Mouse (Mus musculus): Measurements from ENCODE around the gene Cdh4.
A peak's percentile ranks its signal among the peaks of the same experiment; 100 is the strongest.

The Cdh4 gene

DNA sequence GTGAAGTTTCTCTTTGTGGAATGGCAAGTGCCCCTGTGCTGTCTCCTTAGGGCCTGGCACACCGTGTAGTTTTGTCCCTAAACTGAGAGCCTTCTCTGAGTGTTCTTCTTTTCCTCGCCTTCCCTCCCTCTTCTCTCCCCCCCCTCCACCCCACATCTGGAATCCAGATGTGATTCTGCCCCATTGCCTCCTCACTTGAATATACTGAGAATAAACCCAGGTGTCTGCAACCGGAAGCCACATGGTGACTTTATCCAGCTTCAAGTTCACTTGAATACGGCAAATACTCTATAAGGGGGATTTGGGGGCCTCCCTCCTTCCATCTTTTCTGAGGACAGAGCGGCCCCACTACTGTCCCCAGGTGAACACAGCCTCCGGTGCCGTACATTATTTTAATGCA is 395.8 kb downstream of the Cdh4 start:
- no peak for DNase-seq (ENCODE audit: inconsistent age in 2 of 2, low spot score in 1 of 2)

DNA sequence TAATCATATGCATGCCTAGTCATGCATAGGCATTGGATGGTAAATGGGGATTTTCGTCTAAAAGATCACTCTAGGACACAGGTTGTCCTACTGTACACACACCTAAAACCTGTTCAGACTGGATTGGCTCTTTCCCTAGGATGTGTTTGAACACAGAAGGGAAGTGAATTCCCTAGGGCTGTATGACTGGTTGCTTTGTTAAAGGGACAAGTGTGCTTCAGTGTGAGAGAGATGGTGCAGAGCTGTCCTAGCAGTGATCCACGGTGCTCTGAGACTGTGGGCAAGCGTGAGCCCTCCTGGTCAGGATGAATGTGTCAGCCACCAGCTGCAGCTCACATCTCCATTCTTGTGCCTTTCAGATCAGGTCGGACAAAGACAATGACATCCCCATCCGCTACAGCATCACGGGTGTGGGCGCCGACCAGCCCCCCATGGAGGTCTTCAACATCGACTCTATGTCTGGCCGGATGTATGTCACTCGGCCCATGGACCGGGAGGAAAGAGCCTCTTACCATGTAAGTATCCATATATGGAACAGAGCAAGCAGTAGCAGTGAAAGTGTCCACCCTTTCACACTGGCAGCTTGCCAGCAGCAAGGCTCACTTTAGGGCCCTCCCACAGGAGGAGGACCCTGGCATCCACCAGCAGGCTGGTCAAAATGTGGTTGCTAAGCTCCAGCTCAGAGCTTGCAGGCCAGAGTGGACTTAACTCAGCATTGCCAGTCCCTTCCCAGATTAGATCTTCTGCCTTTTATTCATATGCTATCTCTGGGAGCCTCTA is 400.6 kb downstream of the Cdh4 start:
- DNase-seq (ENCODE audit: inconsistent age in 2 of 2, low spot score in 1 of 2): peak in 1 of 2 experiments; percentile 14

DNA sequence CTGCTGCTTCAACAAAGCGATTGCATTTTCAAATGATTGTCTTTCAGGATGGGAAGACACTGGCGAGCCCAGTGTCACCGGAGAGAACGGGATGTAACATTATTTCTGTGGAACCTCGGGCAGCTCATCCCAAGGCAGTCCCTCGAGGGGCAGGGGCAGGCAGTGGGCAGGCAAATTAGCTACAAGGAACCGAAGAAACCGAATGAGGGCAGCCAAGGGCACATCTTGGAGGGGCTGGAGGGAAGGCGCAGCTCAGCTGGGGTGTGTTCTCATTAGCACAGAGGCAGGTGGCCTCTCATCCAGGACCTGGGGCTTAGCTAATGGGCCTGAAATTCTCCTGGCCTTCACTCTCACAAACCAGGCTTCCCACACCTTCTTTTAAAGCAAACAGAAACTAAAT is 407.5 kb downstream of the Cdh4 start:
- DNase-seq (ENCODE audit: inconsistent age in 2 of 2, low spot score in 1 of 2): no peak

DNA sequence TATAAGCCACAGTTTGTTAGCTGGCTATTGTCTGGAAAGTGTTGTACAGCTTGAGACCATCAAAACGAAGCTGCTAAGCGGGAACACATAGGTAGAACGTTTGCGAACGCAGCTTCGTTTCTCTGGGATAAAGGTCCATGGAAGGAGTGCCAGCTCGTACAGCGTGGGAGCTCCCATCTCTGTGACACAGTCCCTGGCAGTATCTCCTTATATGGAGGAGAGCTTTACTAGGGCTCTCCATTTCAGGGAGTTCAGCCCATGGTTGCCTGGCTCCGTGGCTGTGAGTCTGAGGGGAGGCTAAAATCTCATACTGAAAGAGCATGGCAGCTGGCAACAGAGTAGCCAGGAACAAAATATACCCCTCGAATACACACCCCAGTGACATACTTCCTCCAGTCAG is 409.9 kb downstream of the Cdh4 start:
- no peak for DNase-seq (ENCODE audit: inconsistent age in 2 of 2, low spot score in 1 of 2)

DNA sequence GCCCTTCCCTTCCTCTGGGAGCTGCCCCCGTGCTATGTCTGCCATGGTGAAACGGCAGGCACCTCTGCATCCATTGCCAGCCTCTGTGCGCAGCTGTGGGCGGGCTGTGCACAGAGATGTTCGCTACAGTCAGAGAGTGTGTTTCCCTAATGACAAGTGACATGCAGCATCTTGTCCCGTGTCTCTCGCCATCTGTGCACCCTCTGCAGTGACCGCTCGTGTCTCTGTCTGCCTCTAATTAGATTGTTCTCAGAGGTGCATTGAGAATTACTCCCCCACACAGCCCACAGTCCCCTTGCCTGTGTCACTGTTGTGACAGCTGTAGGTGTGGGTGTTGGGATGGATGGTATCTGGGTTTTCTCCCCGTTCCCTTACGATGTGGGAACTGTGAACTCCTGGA is 410.6 kb downstream of the Cdh4 start:
- peak in 1 of 2 experiments; percentile 43 for DNase-seq (ENCODE audit: inconsistent age in 2 of 2, low spot score in 1 of 2)

DNA sequence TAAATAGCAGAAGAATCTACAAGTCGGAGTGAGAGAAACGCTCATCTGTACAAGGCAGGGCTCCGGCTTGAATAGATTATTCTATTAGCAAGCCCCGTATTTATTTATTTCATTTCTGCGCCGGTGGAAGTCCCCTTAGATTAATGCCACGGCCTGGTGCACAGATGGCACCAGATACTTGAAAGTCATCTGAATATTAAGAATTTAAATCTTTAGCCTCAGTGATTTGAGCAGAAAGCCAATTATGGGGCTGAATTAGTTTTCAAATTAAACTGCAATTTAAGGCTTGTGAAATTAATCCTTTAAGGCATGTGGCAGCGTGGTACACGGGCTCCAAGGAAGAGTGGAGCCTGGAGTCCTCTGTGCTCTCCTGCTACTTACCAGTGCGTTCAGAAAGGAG is 411.7 kb downstream of the Cdh4 start:
- no peak for DNase-seq (ENCODE audit: inconsistent age in 2 of 2, low spot score in 1 of 2)

DNA sequence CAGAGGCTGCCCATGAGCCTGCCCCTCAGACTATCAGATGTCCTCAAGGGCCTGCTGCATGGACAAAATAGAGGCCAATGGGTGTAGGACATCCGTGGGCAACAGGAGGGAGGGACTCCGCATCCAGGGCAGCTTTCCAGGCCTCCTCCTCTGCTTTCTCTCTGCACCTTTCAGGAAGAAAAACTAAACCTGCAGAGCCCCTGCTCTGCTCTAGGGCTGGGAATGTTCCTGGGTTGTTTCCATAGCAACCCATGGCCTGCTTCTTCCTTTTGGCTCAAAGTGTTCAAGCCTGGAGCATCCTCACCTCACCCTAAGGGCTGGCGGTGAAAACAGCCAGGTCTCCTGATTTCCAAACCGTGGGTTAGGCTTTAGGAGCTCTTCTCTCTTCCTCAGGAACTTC is 414.9 kb downstream of the Cdh4 start:
- no peak for DNase-seq (ENCODE audit: inconsistent age in 2 of 2, low spot score in 1 of 2)

DNA sequence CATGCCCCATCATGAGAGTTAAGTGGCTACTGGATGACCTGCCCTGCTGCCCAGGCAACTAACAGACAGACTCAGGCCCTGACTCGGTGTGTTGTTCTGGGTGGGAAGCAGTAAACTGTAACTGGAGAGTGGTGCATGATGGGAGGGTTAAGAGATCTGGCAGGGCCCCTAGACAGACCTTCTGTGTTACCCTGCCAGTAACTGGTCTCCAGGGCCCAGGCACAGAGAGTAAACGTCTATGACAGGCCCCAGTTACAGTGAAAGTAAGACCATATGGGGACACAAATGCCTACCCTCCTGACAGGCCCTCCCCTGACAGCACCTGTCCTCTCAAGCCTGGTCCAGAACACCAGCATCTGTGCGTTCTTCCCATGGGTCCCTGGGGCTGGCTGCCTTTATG is 420.4 kb downstream of the Cdh4 start:
- DNase-seq (ENCODE audit: inconsistent age in 2 of 2, low spot score in 1 of 2): no peak

DNA sequence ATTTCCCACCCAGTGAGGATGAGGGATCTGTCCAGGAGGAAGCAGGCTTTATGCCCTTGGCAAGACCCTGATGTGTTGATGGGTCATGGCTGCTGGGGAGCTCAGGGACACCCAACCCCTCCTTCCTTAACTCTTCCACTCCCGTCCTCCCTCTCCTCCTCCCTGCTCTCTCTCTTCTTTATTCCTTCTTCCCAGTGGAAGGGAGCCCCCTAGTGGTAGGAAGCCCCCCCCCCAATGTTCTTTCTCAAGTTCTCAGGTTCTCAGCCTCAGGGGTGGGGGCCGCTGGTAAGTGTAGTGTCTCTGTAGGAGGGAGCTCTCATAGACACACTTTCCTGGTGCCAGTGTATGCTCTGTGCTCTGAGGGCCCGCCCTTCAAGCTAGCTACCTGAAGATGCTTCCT is 421.0 kb downstream of the Cdh4 start:
- no peak for DNase-seq (ENCODE audit: inconsistent age in 2 of 2, low spot score in 1 of 2)

DNA sequence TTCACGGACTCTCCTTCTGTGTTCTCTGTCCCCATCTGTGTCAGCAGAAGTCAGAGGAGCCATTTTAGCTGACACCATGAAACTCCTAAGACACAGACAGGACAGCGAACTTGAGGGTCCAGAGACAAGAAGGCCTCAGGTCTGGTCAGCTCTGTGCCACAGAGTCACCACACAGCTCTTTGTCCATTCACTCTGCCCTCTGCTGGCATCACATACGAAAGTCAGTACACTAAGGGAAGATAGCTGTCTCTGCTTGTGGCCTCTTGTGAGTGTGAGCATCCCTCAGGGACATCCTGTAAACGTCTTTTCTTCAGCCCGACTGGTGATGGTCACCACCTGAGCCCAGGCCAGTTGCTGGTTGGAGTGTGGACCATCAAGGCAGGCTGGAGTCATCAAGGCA is 422.9 kb downstream of the Cdh4 start:
- DNase-seq (ENCODE audit: inconsistent age in 2 of 2, low spot score in 1 of 2): no peak

DNA sequence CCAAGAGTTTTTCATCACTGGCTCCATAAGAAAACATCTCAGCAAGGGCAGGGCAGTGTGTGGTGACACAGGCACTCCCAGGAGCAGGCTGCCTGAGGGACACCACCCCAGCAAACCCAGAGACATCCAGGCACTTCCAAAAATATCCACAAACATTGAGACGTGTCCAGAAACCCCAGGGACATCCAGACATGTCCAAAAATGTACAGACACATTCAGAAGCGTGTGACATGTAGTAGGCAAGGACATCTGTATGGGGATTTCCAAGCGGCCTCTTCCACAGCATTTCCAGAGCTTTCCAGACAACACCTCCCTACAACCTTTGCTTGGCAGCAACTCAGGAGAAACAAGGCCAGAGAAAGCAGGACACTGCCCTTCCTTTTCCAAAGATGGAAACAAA is 425.4 kb downstream of the Cdh4 start:
- no peak for DNase-seq (ENCODE audit: inconsistent age in 2 of 2, low spot score in 1 of 2)

DNA sequence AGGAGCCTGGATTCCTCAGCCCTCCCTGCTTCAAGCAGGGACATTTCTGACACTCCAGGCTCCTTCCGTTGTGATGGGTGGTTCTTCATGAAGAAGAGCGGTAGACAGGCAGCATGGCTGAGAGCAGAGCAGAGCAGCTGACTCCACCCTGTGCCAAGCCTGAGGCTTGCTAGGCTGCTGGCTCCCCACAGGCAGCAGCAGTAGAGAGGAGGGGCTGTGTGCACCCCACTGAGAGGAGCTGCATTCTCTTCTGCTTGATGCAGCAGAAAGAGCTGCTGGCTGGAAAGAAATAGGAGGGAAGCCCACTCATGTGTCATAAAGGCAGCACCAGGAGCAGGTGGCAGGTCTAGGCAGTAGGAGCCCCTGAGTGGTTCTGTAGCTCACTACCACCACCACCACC is 427.6 kb downstream of the Cdh4 start:
- DNase-seq (ENCODE audit: inconsistent age in 2 of 2, low spot score in 1 of 2): no peak

DNA sequence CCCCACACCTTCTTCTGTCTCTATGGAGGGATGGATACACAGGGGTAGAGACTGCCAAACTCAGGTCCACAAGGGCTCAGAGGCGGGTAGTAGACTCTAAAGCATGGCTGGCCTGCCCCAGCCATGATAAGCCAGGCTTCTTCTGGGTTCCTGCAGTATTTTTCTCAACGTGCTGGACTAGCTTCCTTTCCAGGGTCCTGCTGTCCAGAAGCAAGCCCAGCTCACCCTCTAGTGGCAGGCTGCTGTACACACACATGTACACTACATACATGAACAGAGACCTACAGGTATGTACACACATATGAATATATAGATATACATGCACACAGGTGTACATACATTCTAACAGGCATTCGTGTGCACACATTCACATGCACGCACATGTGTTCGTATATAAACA is 430.5 kb downstream of the Cdh4 start:
- DNase-seq (ENCODE audit: inconsistent age in 2 of 2, low spot score in 1 of 2): no peak

DNA sequence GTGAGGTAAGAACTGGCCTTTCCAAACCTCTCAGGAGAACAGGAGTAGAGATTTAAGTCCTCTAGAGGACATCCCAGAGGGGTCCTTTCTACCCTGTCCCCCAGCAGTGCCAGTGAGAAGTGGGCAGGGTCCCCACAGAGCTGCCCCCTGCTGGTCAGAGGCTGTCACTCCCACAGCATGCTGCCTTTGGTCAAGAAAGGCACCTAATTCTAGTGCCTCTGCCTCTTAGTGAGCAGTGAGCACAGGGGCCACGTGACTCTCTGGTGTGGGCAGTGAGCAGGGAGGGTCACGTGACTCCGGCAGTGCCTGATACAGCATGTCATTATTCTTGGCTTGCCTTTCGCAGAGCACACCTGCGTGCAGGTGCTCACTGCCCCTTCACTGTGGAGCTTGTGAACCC is 431.1 kb downstream of the Cdh4 start:
- DNase-seq (ENCODE audit: inconsistent age in 2 of 2, low spot score in 1 of 2): no peak

DNA sequence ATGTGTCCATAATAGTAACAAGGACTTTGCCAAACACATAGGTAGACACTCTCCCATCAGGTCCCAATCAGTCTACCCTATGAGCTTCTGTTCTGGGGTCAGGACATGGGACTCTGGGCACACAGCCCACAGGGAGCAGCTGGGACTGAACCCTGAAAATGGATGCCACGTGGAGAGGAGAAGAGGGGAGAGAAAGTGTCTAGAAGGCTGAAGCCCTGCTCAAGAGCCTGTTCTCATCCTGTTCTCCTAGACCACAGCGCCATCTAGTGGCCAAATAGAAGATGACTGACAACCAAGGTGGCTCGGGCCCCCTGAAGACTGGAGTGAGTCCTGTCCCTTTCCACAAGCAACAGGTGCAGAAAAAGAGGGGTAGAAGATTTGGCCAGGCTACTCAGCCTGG is 432.9 kb downstream of the Cdh4 start:
- peak; percentile 42 to 88 for DNase-seq (ENCODE audit: inconsistent age in 2 of 2, low spot score in 1 of 2)

DNA sequence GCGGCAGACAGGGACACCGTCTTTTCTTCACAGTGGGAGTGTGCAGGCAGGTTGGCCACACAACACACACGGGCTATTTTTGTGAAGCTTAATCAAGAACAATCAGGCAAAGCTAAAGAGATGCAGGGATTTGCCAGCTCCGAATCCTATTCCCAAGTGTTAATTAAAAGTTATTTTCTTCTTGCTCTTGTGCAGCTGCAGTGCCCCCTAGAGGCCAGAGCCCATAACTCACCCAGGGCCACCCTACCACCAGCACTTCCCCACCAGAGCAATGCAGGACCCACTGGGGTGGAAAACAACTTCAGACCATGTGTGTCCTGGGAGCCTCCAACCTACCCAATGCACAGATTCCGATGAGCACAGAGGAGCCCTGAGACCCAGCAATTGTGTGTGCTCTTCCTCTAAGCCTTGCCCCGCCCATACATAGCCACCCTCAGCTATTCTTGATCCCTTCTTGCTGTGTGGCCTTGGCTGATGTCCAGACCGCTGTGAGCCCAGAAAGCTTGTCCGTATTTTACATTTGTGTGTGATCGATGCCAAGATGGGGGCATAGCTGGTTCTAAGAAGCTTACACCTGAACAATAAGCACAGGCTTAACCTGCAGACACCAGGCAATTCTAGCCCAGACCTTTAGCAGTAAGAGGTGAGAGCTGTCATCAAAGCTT is 435.5 kb downstream of the Cdh4 start:
- peak; percentile 33 to 73 for DNase-seq (ENCODE audit: inconsistent age in 2 of 2, low spot score in 1 of 2)

DNA sequence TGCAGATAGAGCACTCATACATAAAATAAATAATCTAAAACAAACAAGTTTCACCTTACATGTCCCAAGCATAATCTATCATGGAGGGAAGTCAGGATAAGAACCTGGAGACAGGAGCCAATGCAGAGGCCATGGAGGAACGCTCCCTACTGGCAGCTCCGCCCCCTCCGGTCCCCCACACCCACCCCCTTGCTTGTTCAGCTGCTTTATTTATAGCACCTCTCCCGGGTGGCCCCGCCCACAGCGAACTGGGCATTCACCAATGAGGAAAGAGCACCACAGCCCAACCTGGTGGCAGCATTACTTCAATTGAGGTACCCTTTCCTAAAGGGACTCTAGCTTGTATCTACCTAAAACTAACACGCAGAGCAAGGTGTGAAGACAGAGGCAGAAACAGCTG is 442.3 kb downstream of the Cdh4 start:
- no peak for DNase-seq (ENCODE audit: inconsistent age in 2 of 2, low spot score in 1 of 2)

DNA sequence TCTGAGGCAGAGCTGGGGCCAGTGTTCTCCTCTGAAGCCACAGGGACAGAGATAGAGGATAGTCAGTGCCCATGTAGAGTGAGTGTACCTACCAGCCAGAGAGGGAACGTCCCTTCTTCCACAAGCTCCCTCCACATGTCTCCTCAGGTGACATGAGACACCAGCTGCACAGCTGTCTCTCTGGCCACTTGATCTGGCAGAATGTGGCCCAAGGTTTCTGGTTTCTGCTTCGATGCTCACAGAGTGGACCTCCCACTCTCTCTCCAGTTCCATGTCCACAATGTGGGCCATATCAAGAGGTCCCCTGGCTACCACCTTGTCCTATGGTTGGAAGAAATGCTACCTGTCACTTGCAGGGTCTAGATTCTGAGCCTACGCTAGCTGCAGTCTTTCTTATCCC is 448.8 kb downstream of the Cdh4 start:
- DNase-seq (ENCODE audit: inconsistent age in 2 of 2, low spot score in 1 of 2): no peak

DNA sequence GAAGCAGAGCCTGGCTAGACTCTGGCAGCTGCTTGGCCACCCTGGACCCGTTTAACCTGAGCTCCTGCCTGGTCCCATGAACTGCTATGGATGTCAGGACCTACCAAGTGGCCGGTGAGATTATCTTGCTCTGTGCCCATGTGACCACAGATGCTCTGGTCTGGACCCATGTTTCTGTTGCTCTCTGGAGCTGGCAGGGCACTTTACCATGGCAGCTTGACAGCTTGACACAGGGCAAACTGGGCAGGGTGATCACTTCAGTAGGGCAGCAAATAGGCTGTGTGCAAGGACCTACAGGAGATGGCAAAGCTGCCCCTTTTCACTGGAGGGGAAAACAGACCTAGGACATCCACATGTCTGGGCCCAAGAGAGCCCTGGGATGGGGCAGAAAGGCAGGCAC is 454.7 kb downstream of the Cdh4 start:
- no peak for DNase-seq (ENCODE audit: inconsistent age in 2 of 2, low spot score in 1 of 2)

DNA sequence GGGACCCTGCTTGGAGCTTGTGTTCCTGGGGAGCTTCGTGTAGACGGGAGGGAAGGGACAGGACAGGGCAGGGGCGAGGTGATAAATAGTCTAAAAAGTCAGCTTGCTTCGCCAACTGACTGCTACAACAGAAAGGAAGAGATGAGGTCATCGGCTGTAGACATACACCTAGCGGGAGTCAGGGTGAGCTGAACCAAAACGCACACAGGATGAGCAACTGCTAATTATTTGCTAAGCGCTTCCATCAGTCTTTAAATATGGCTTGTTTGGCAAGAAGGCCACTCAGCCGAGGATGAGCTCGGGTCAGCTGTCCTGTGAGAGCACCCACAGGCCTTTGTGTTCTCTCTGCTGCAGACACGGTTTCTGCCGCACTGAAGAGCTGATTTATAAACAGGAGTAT is 470.7 kb downstream of the Cdh4 start:
- DNase-seq (ENCODE audit: inconsistent age in 2 of 2, low spot score in 1 of 2): no peak

DNA sequence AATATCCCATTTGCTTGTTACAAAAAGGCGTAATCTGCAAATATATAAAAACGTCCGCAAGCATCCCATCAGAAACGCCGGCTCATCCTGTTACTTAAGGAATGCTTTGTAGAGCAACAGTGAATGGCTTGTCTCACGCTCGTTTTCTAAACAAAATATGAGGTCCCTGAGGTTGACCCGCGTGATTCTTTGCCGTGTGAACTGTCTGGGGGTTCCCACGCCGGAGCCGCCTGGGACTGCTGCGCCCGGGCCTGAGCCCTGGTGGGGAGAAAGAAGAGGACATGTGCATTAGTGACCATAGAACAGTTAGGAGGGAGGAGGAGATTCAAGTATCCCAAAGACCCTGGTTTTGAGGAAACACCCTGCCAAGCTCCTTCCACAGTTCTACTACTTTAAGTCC is 471.1 kb downstream of the Cdh4 start:
- DNase-seq (ENCODE audit: inconsistent age in 2 of 2, low spot score in 1 of 2): no peak

DNA sequence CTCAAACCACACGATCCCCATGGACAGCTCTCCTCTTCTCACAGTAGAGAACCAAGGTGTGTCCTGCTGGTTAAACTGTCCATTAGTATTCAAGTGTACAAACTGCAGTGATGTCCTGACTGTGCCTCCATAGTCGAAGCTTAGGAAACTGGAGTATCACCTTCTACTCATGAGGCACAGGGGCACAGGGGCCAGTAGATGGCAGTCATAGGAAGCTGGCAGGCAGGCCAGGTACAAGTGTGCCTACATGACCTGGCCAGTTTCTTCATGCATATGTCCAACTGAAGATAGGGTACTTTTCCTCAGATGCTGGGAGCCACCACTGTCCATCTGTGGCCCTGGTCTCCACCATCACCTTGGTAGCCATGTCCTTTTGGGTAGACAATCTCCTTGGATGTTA is 472.0 kb downstream of the Cdh4 start:
- no peak for DNase-seq (ENCODE audit: inconsistent age in 2 of 2, low spot score in 1 of 2)
